Mouse (Mus musculus): ENCODE results near the gene Polr1d.

DNA sequence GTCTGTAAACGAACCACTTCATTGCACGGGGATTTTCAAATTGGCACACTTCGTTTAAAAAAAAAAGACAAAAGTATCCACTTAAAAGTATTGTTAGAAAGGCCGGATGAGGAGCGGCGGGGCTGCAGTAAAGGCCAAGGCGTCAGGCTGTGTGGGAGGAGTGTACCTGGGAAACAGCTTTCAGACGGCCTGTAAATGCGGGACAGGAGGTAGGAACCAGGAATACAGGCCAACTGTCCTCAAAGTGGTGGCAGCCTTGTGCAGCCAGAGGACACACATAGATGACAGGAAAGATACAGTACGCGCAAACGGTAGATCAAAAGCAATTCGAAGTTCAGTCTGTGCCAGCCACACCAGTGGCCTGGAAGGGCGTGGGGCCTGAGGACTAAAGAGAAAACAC is 45.6 kb upstream of the Polr1d start:
- TF ChIP-seq CTCF (IDR thresholded peaks at IDR 0.05; ENCODE audit: low read depth, low read length) (no peak), GATA1 (IDR thresholded peaks at IDR 0.05; ENCODE audit: borderline replicate concordance, low read length) (no peak), POLR2AphosphoS5 (IDR thresholded peaks at IDR 0.05; ENCODE audit: insufficient replicate concordance, low read depth, low read length) (no peak), GATA2 (IDR thresholded peaks at IDR 0.05; ENCODE audit: borderline replicate concordance, low read depth, low read length) (no peak), TAL1 (conservative IDR thresholded peaks at IDR 0.05; ENCODE audit: low read depth, low read length) (no peak)

All from G1E (cell line).